Mouse (Mus musculus): ENCODE data around the gene Dpp9. TPM values are rescaled to one million over a fixed set of nuclear protein-coding genes. Genes with fewer than 3 reads are reported as not detected.

The Dpp9 gene
- polyA plus RNA-seq, 1 experiment from 2014 or later: 33.8 TPM

DNA sequence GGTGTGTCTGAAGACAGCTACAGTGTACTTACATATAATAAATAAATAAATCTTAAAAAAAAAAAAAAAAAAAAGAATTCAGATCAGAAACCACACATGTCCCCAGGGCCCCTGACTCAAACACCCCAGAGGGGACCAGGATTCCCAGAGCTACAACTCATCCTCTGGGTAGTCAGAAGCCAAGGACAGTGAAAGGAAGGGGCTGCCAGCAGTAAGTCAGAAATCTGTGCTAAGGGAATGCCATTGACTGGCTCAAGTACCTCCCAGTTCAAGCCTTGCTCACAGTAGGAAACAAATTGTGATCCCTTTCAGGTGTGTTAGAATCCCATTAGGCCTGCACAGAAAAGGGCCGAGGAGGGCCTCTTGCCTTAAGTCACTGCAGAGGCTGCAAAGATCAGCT lies 4.5 kb downstream of the Dpp9 start:
- ATAC-seq (ENCODE audit: low FRiP score): no peak
- Histone ChIP-seq H3K27me3 (ENCODE audit: control insufficient read depth, insufficient read depth, low read length) (no peaks in the 10 kb centered on the region), H3K4me3 (ENCODE audit: low read depth, low read length) (no peak overlapping the region), H3K27ac (ENCODE audit: low read depth, low read length) (no peak overlapping the region), H3K36me3 (ENCODE audit: control insufficient read depth, insufficient read depth, low read length) (peaks cover 7% of the 10 kb centered on the region), H3K4me1 (ENCODE audit: control insufficient read depth, insufficient read depth, low read length) (peaks cover 11% of the 10 kb centered on the region), H3K9ac (ENCODE audit: low read length) (no peak overlapping the region), H3K4me2 (no peak overlapping the region), H3K9me3 (ENCODE audit: control insufficient read depth, low read length) (no peaks in the 10 kb centered on the region)
- DNase-seq (ENCODE audit: low spot score, missing footprints): no peak
- WGBS: 91% methylated on average over 1 of the region's 1 CpGs

DNA sequence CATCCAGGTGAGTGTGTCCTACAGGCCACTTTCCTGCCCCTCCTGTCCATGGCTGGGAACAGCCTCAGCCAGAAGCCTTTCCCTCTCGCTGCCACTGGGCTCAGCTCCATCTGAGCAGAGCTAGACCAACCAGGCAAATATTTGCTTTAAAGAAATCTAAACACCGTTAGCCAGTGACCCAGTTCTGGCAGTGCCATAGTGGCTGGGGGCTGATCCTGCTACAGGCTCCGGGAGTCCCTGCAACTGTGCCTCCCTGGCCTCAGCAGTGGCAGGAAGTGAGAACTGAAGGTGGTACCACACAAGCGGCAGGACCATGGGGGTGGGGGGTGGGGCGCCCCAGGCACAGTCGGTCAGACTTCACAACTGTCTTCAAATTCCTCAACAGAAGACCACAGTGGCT lies 6.0 kb downstream of the Dpp9 start:
- Histone ChIP-seq H3K36me3 (ENCODE audit: control insufficient read depth, insufficient read depth, low read length) (peaks cover 10% of the 10 kb centered on the region), H3K27me3 (ENCODE audit: control insufficient read depth, insufficient read depth, low read length) (no peaks in the 10 kb centered on the region), H3K4me2 (no peak overlapping the region), H3K4me1 (ENCODE audit: control insufficient read depth, insufficient read depth, low read length) (peaks cover 7% of the 10 kb centered on the region), H3K4me3 (ENCODE audit: low read depth, low read length) (no peak overlapping the region), H3K27ac (ENCODE audit: low read depth, low read length) (no peak overlapping the region), H3K9me3 (ENCODE audit: control insufficient read depth, low read length) (no peaks in the 10 kb centered on the region), H3K9ac (ENCODE audit: low read length) (no peak overlapping the region)
- 82% methylated on average over 6 of the region's 6 CpGs for WGBS
- ATAC-seq (ENCODE audit: low FRiP score): no peak
- DNase-seq (ENCODE audit: low spot score, missing footprints): no peak

DNA sequence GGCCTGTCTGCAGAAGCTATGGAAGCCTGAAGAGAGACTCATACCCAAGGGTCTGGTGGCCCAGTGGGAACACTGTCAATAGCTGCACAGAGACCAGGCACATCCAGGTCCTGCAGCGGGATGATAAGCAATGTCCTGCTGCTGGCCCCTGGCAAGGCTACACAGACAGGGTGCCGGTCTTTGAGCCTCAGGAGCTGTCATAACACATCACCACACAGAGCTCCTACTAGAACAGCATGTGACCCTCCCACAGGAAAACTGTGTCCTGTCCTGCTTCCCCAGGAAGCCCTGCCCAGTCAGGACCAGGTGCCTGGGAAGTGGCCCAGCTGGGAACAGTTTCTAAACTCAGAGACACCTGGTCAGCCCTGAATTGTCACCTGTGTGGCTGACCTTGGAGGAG lies 7.6 kb downstream of the Dpp9 start:
- DNase-seq (ENCODE audit: low spot score, missing footprints): no peak
- no peaks in the 10 kb centered on the region for H3K9me3 ChIP-seq (ENCODE audit: control insufficient read depth, low read length)
- H3K27me3 ChIP-seq (ENCODE audit: control insufficient read depth, insufficient read depth, low read length): no peaks in the 10 kb centered on the region
- WGBS: 93% methylated on average over 2 of the region's 2 CpGs
- H3K27ac ChIP-seq (ENCODE audit: low read depth, low read length): no peak overlapping the region
- H3K36me3 ChIP-seq (ENCODE audit: control insufficient read depth, insufficient read depth, low read length): peaks cover 10% of the 10 kb centered on the region
- no peak overlapping the region for H3K4me2 ChIP-seq
- no peaks in the 10 kb centered on the region for H3K4me1 ChIP-seq (ENCODE audit: control insufficient read depth, insufficient read depth, low read length)
- ATAC-seq (ENCODE audit: low FRiP score): no peak
- H3K4me3 ChIP-seq (ENCODE audit: low read depth, low read length): no peak overlapping the region
- no peak overlapping the region for H3K9ac ChIP-seq (ENCODE audit: low read length)

DNA sequence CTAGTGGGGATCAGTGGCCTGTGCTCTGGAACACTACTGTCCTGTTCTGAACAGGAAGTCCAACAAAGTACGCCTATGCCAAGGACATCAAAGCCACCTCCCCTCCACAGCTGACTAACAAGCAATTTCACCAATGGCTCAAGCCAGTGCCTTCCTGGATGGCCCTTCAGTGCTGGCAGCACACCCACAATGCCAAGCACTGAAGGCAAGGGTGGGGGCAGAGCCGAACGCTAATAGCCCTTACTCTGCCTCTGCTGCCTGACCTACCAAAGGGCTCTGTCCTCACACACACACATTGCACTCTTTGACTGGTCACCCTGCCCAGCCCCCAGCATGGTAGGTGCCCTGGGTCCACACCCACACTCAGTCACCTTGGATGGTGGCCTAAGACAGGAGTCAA lies 9.9 kb downstream of the Dpp9 start:
- peaks cover 27% of the 10 kb centered on the region for H3K36me3 ChIP-seq (ENCODE audit: control insufficient read depth, insufficient read depth, low read length)
- 93% methylated on average over 3 of the region's 3 CpGs for WGBS
- H3K4me3 ChIP-seq (ENCODE audit: low read depth, low read length): no peak overlapping the region
- H3K4me2 ChIP-seq: no peak overlapping the region
- no peaks in the 10 kb centered on the region for H3K9me3 ChIP-seq (ENCODE audit: control insufficient read depth, low read length)
- no peak overlapping the region for H3K9ac ChIP-seq (ENCODE audit: low read length)
- H3K4me1 ChIP-seq (ENCODE audit: control insufficient read depth, insufficient read depth, low read length): no peaks in the 10 kb centered on the region
- no peak for DNase-seq (ENCODE audit: low spot score, missing footprints)
- no peaks in the 10 kb centered on the region for H3K27me3 ChIP-seq (ENCODE audit: control insufficient read depth, insufficient read depth, low read length)
- H3K27ac ChIP-seq (ENCODE audit: low read depth, low read length): no peak overlapping the region
- ATAC-seq (ENCODE audit: low FRiP score): no peak

GRCm38 (mm10) chr17:56207963-56208530 lies 10.7 kb downstream of the Dpp9 start:
- 94% methylated on average over 9 of the region's 9 CpGs for WGBS
- Histone ChIP-seq H3K4me1 (ENCODE audit: control insufficient read depth, insufficient read depth, low read length) (no peaks in the 10 kb centered on the region), H3K9me3 (ENCODE audit: control insufficient read depth, low read length) (no peaks in the 10 kb centered on the region), H3K9ac (ENCODE audit: low read length) (no peak overlapping the region), H3K27me3 (ENCODE audit: control insufficient read depth, insufficient read depth, low read length) (no peaks in the 10 kb centered on the region), H3K4me2 (no peak overlapping the region), H3K4me3 (ENCODE audit: low read depth, low read length) (no peak overlapping the region), H3K36me3 (ENCODE audit: control insufficient read depth, insufficient read depth, low read length) (peaks cover 30% of the 10 kb centered on the region), H3K27ac (ENCODE audit: low read depth, low read length) (no peak overlapping the region)
- DNase-seq (ENCODE audit: low spot score, missing footprints) (no peak), ATAC-seq (ENCODE audit: low FRiP score) (no peak)

DNA sequence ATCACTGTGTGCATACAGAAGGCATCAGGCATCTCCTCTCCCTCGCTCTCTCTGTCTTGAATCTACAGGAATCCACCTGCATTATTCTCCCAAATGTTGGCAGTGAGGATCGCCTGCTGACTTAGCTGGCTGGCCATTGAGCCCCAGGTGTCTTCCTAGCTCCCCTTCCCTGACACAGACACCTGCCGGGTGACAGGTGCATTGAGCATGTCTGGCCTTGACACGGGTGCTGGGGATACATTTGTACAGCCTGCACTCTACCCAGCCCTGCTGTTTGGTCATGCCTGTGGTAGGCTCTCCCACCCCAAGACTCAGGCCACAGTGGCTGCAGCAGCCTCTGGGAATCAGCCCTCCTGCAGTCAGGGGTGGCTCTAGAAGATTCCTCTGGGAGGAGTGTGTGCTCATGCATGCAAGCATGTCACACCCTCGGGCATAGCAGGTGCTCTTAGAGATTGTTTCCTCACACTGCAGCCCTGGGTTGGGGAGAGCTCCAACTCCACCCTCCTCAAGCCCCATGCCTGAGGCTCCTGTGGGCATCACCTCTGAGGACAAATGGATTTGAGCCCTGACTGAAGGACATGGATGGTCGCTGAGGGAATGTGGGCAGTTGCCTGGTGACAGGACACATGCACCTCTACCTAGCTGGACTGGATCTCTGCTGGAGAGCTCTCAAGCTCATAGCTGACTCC lies 11.6 kb downstream of the Dpp9 start:
- Histone ChIP-seq H3K4me3 (ENCODE audit: low read depth, low read length) (no peak overlapping the region), H3K4me1 (ENCODE audit: control insufficient read depth, insufficient read depth, low read length) (no peaks in the 10 kb centered on the region), H3K4me2 (no peak overlapping the region), H3K36me3 (ENCODE audit: control insufficient read depth, insufficient read depth, low read length) (peaks cover 38% of the 10 kb centered on the region), H3K27ac (ENCODE audit: low read depth, low read length) (no peak overlapping the region), H3K27me3 (ENCODE audit: control insufficient read depth, insufficient read depth, low read length) (no peaks in the 10 kb centered on the region), H3K9me3 (ENCODE audit: control insufficient read depth, low read length) (no peaks in the 10 kb centered on the region), H3K9ac (ENCODE audit: low read length) (no peak overlapping the region)
- 82% methylated on average over 6 of the region's 6 CpGs for WGBS
- ATAC-seq (ENCODE audit: low FRiP score) (no peak), DNase-seq (ENCODE audit: low spot score, missing footprints) (no peak)

DNA sequence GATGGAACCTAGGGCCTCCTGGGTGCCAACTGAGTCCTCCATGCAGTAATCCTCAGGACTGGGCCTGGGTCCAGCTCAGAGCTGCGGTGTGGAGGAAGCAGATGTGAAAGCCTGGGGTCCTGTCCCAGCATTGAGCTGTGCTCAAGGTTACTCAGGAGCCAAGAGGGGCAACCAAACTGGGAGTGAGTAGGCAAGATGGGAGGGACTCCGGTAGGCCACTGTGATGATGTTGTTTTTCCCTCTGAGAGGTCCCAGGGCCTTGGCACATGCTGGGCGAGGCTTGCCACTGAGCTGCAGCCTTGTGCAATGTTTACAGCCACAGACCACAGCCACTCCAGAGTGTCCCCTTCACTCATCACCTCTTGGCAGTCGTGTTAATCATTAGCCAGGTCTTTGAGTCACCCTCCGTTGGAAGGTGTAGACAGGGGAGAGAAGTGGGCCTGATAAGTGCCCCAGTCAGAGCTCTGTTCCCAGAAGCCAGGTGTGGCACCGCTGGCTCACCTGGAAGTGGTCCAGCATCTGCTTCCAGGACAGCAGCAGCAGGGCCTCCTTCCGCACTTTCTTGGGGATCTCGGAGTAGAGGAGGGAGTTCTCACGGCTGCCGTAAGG lies 12.3 kb downstream of the Dpp9 start:
- H3K4me1 ChIP-seq (ENCODE audit: control insufficient read depth, insufficient read depth, low read length): no peaks in the 10 kb centered on the region
- ATAC-seq (ENCODE audit: low FRiP score) (no peak), DNase-seq (ENCODE audit: low spot score, missing footprints) (no peak)
- no peak overlapping the region for H3K4me2 ChIP-seq
- no peak overlapping the region for H3K27ac ChIP-seq (ENCODE audit: low read depth, low read length)
- H3K4me3 ChIP-seq (ENCODE audit: low read depth, low read length): no peak overlapping the region
- H3K27me3 ChIP-seq (ENCODE audit: control insufficient read depth, insufficient read depth, low read length): no peaks in the 10 kb centered on the region
- H3K9ac ChIP-seq (ENCODE audit: low read length): no peak overlapping the region
- WGBS: 92% methylated on average over 10 of the region's 10 CpGs
- peaks cover 38% of the 10 kb centered on the region for H3K36me3 ChIP-seq (ENCODE audit: control insufficient read depth, insufficient read depth, low read length)
- no peaks in the 10 kb centered on the region for H3K9me3 ChIP-seq (ENCODE audit: control insufficient read depth, low read length)

- no peak for DNase-seq (ENCODE audit: low spot score, missing footprints)
Observed at GRCm38 (mm10) chr17:56203729-56204128, 15.0 kb downstream of the Dpp9 start.

GRCm38 (mm10) chr17:56202476-56202875 lies 16.2 kb downstream of the Dpp9 start:
- no peaks in the 10 kb centered on the region for H3K9me3 ChIP-seq (ENCODE audit: control insufficient read depth, low read length)
- WGBS: 93% methylated on average over 8 of the region's 8 CpGs
- no peaks in the 10 kb centered on the region for H3K27me3 ChIP-seq (ENCODE audit: control insufficient read depth, insufficient read depth, low read length)
- no peak for ATAC-seq (ENCODE audit: low FRiP score)
- no peak overlapping the region for H3K4me3 ChIP-seq (ENCODE audit: low read depth, low read length)
- no peak overlapping the region for H3K4me2 ChIP-seq
- H3K9ac ChIP-seq (ENCODE audit: low read length): no peak overlapping the region
- no peak for DNase-seq (ENCODE audit: low spot score, missing footprints)
- peaks cover 40% of the 10 kb centered on the region for H3K36me3 ChIP-seq (ENCODE audit: control insufficient read depth, insufficient read depth, low read length)
- H3K4me1 ChIP-seq (ENCODE audit: control insufficient read depth, insufficient read depth, low read length): no peaks in the 10 kb centered on the region
- H3K27ac ChIP-seq (ENCODE audit: low read depth, low read length): no peak overlapping the region

More at GRCm38 (mm10) chr17:56203729-56204128, 15.0 kb downstream of the Dpp9 start:
- Histone ChIP-seq H3K27ac (ENCODE audit: low read depth, low read length) (no peak overlapping the region), H3K36me3 (ENCODE audit: control insufficient read depth, insufficient read depth, low read length) (peaks cover 38% of the 10 kb centered on the region), H3K4me1 (ENCODE audit: control insufficient read depth, insufficient read depth, low read length) (no peaks in the 10 kb centered on the region), H3K27me3 (ENCODE audit: control insufficient read depth, insufficient read depth, low read length) (no peaks in the 10 kb centered on the region), H3K9ac (ENCODE audit: low read length) (no peak overlapping the region), H3K9me3 (ENCODE audit: control insufficient read depth, low read length) (no peaks in the 10 kb centered on the region), H3K4me3 (ENCODE audit: low read depth, low read length) (no peak overlapping the region), H3K4me2 (no peak overlapping the region)
- WGBS: 63% methylated on average over 3 of the region's 3 CpGs
- no peak for ATAC-seq (ENCODE audit: low FRiP score)

Measured in midbrain, embryonic 11.5 days (tissue).